Mouse (Mus musculus) erythroblast, embryonic 14.5 days (primary cell): ENCODE results near the gene Fars2.

Experiments used
- GATA1 ChIP-seq: IDR thresholded peaks from 2 replicates; pipeline ENCODE4 v1.6.1; 2012; ENCODE audit warnings: low read length, inconsistent platforms, mixed read lengths
- TAL1 ChIP-seq: IDR thresholded peaks from 3 replicates; pipeline ENCODE4 v1.6.1; 2012; ENCODE audit warnings: low read length, inconsistent platforms, mixed read lengths

GRCm38 (mm10) chr13:36478243-36478642, 361.0 kb downstream of the Fars2 start:
- TF ChIP-seq TAL1 (no peak), GATA1 (no peak)
